Mouse (Mus musculus): Measurements from ENCODE around the gene Irf3. TPM values are rescaled to one million over a fixed set of nuclear protein-coding genes. Genes with fewer than 3 reads are reported as not detected.

The Irf3 gene
- total RNA-seq, 2 experiments from 2014 or later, result 33.8 to 46.5 TPM

DNA sequence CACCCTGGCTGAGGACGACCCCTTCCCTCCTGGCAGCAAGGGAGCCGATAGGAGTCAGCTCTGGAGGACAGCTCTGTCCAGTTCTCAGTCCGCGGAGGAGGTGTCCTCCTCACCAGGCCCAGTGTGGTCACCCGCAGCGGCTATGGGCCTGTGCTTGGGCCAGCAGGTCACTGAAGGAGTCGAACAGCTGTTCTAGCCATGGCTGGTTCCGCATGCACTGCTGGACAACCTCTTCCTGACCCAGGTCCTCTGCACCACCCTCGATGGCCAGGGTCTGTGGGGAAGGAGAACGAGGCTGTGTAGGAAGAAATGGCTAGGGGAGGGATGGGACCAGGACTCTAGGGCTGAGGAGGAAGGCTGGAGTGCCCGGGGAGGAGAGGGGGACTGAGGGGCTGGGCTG, 30.9 kb downstream of the Irf3 start:
- no peak for DNase-seq (ENCODE audit: low spot score in 2 of 2)

DNA sequence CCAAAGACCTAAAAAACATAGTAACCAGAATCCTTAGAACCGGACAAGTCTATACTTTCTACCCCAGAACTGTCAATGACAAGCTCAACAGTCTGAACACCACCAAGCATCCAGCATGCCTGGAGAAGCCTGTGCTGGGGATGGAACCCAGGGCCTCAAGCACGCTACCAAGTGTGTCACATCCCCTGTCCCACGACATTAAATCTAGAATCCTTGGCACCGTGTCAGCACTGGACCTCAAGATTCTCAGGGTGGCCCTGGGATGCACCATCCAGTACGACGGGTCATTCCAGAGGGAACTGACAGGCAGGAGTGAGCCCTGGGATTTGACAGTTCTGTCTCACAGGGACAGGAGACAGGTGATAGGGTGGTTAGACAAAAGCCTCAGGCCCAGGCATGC, 32.5 kb downstream of the Irf3 start:
- DNase-seq (ENCODE audit: low spot score in 2 of 2), result no peak

DNA sequence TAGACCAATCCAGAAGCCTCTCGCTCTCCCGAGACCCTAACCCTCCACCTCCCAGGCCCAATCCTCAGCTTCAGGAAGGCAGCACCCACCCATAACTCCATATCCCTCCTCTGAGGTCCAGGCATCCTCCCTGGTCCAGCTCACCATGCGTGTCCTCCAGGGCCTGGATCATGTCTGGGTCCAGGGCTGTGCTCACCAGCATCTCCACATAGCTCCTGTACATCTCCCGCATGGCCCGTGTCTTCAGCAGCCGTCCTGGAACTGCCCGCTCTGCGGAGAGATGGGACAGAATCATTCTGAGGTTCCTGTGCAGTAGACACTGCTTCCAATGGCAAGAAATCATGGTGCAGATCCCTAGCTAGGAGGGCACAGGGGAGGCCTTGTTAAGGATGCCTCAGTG, 33.4 kb downstream of the Irf3 start:
- no peak for DNase-seq (ENCODE audit: low spot score in 2 of 2)

DNA sequence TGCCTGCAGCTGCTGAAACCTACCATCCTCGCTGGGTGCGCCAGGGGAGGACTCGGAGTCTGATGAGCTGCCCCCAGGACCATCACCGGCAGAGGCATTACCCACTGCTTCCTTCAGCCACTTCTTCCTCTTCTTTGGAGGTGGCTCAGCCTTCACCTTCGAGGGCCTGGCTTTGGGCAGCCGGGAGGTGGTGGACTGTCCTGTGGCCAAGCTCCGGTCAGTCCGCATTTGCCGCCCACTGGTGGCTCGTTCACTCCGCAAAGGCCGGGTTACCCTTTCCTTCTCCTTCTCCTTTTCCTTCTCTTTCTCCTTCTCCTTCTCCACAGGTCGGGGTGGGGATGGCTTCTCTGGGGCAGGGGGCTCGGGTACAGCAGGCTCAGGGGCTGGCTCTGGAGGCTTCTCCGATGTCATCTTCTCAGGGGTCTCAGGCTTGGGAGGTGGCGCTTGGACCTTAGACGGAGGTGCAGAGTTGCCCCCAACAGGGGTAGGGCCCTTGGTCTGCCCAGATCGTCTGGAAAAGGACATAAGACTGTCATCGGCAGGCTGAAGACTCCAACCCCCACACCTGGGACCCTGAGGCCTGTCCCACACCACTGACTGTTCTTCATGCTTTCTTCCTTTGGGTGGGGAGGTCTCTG, 36.4 kb downstream of the Irf3 start:
- no peak for DNase-seq (ENCODE audit: low spot score in 2 of 2)

DNA sequence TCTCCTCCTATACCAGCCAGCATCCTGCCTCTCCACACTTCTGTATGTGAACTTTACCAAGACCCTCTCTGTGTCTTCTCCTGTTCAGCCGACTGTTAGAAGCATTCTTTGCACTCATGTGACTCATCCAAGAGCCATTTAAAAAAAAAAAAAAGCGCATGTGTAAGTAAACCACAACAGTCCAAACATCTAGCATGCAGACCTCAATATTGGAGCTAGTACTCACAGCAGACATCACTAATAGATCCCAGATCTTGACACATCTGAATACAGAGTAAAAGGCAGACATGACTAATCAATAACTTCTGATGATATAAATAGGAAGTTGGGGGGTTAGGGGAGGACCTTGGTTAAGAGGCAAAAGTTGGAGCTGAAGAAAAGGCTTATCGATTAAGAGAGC, 38.2 kb downstream of the Irf3 start:
- DNase-seq (ENCODE audit: low spot score in 2 of 2), result no peak

DNA sequence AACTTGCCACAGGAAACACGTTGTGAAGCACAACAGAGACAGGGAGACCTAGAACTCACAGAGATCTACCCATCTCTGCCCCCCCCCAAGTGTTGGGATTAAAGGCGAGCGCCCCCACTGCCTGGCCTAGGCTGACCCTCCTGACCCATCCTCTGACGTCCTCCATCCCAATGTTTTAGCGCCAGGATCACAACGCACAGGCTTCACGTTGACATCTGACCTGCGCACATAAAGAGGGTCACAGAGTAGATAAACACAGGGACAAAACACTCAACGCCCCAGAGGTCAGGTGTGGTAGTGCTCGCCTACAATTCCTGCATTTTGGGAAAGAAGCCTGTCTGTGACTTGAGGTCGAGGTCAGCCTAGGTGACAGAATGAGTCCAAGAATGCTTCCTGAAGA, 39.3 kb downstream of the Irf3 start:
- DNase-seq (ENCODE audit: low spot score in 2 of 2), result no peak

DNA sequence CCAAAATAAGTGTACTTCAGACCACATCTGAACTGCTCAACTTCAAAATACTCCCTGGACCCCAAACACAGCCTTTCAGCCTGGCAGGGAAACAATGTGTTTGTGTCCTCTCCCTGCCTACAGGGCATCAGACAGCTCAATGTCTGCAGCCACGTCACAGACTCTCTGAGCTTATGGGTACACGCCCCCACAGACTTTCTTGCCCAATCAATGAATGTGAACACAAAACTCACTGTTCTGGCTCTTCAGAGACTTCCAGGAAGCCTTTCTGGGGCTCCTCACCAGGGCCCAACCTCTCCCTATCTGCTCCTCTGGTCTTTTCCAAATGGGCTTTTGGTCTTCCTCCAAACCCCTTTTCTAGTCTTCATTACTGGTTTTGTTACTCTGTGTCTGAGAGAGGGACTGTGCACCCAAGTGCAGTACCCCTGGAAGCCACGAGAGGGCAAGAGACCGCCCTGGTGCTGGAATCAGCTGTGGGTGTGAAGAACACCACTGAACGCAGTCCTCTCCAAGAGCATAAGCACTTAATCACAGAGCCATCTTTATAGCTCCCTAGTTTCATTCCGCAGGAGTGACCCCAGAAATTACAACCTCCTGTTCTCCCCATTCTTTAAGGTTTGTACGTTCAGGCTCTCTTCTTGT, 40.4 kb downstream of the Irf3 start:
- no peak for DNase-seq (ENCODE audit: low spot score in 2 of 2)

DNA sequence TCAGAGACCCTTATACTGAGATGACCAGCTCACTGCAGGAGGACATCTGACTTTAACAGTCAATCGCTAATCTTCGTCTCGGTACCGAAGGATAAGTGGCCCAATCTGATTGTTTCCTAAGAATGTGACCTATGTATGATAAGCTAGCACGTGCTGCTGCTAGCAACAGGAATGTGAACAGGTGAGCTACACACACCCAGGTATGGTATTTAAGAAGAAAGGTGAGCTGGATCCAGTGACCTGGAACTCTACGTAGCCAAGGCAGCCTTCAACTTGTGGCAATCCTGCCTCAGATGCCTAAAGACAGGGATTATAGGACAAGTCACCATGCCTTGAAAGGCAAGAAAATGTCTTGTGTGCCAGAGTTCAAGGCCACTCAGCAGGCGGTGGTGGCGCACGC, 41.0 kb downstream of the Irf3 start:
- DNase-seq (ENCODE audit: low spot score in 2 of 2), result no peak

DNA sequence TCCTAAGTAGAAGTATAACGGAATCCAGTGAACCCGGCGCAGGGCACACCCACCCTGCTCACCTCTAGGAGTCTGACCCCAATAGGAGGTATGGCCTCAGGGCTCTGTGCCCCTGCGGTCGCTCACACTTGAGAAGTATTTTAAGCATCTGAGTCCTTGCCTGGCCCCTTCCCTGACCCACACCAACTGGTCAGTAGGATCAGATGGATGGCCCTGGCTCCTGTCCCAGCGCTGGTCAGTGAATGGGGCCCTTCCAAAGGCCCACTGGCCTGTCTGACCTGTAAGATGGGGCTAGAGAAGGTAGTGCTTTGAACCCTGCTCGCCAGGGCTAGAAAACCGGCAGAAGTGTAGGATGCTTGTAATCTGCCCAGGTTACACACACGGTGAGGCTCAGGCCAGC, 43.4 kb downstream of the Irf3 start:
- no peak for DNase-seq (ENCODE audit: low spot score in 2 of 2)

DNA sequence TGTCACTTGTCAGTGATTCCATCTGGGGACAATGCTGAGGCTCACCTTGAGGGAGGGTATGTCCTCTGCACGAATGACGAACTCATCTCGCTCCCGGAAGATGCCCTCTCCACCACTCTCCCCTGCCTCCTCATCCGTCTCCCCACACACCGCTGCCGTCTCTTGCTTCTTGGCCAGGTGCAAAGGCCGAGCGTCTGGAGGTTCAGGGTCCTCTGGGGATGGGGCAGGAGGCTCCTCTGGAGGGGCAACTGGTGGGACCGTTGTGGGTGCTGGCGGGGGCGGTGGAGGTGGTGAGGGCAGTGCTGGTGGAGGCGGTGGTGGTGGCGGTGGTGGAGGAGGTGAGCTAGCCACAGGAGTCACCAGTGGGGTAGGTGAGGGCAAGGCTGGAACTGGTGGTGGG, 45.9 kb downstream of the Irf3 start:
- DNase-seq (ENCODE audit: low spot score in 2 of 2), result no peak

DNA sequence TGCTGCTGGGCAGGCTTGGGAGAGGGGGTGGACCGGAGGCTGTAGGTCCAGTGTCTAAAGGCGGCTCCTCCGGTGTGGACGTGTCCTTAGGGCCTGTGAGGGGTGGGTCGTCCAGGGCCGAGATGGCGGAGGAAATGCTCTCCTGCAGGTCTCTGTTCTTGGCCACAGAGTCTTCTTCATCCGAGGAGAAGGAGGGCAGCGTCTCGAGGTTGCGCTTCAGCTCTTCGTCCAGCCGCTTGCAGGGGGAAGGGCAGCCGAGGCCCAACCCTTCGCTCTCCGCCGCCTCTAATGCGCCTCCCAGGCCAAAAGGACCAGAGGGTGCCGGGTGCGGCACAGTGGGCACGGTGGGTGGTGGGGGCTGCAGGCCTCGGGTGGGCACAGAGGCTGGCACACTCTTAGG, 48.3 kb downstream of the Irf3 start:
- DNase-seq (ENCODE audit: low spot score in 2 of 2), result no peak

DNA sequence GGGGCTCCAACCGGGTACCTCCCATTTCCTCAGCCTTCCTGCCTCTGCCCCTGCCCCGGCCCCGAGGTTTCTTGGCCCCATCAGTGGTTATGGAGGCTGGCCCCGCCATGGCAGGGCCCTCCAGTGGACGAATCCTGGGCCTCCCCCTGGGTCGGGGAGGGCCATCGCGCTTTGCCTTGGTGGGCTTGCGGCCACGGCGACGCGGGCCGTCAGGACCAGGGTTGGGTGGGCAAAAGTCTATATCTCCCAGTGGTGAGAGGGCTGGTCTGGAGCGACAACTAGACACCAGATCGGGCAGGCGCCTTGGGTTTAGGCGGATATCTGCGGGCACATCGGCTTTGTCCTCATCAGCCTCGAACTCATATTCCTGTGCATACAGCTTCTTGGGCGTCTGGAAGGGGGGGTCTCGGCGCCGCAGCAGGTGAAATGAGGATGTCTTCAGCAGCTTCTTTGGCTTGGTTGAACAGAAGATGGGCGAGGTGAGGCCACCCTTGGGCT, 49.5 kb downstream of the Irf3 start:
- DNase-seq (ENCODE audit: low spot score in 2 of 2), result no peak

DNA sequence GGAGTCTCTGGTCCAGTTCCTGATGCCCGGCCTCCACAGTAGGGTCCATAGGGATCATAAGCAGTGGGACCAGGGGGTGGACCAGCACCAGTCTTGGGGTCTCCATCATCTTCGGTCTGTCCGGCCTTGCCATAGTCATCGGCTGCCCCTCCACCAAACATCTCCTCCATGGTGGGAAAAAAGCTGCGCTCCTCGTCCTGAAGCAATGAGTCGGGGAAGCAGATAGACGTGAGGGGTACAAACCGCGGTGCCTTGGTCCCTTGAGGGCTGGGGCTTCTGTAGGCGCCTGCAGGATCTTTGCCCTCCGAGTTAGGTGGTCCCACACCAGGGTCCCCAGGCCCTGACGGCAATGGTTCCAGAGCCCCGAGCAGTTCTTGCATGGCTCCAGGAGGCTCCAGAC, 50.0 kb downstream of the Irf3 start:
- DNase-seq (ENCODE audit: low spot score in 2 of 2), result no peak

DNA sequence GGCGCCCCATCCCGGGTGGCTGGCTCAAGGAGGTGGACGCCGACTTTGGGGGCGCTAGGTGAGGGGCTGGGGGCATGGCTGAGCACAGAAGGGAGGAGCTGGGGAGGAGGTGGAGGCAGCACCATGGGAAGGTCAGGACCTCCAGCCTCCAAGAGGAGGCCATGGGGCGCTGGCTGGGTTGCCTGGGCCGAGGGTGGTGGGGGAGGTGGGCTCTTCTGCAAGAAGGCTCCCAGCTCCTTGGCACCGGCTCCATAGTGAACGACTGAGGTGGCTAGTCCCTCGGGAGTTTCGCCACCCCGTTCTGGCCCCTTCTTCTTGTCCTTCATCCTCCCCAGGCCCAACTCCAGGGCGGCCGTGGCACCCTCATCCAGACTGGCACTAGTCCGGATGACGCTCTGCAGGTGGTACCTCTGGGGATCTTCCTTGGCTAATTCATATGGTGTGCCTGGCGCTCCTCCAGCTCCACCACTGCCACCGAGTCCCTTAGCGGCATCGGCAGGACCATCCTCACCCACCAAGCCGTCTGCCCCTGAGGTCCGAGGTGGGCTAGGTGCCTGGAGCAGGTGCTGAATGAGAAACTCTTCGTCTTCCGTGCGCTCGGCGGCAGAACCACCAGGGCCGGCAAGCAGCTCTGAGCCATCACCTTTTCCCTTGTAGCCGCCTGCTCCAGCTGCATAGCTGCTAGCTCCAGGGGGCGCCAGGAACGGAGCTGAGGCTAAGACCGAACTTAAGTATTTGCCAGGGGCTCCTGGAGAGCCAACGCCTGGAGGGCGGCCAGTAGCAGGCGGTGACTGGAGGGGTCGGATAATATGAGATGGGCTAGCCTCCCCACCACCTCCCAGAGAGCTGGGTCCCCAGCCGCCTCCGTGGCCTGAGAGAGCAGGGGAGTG, 50.8 kb downstream of the Irf3 start:
- no peak for DNase-seq (ENCODE audit: low spot score in 2 of 2)

DNA sequence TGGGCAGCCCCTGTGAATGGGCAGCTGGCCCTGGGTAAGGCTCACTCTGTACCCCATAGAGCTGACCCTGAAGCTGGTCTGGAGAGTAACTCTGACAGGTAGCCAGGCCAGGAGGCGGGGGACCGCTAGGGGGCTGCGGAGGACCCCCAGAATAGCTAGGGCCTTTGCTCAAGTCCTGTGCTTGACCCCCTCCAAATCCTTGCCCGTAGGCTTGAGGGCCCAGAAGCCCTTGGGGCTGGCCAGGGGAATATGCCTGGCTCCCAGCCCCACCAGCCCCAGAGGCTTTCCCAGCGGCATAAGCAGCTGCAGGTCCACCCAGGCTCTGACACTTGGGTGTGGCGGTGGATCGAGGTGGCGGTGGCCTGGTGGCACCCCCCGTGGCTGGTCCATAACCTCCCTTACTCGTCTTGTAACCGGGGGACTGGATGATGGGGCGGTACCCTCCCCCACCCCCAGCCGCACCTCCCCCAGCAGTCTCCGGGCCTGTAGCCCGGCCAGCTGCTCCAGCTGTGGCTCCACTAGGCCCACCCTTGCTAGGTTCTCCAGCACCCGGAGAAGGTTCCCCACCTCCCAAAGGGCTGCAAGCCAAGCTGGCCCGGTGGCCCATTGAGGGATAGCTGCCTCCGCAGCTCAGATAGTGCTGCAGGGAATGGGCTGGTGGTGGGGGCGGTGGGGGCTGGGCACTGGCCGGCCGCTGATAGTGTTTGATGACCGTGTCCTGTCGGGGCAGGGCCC, 51.6 kb downstream of the Irf3 start:
- DNase-seq (ENCODE audit: low spot score in 2 of 2), result no peak

DNA sequence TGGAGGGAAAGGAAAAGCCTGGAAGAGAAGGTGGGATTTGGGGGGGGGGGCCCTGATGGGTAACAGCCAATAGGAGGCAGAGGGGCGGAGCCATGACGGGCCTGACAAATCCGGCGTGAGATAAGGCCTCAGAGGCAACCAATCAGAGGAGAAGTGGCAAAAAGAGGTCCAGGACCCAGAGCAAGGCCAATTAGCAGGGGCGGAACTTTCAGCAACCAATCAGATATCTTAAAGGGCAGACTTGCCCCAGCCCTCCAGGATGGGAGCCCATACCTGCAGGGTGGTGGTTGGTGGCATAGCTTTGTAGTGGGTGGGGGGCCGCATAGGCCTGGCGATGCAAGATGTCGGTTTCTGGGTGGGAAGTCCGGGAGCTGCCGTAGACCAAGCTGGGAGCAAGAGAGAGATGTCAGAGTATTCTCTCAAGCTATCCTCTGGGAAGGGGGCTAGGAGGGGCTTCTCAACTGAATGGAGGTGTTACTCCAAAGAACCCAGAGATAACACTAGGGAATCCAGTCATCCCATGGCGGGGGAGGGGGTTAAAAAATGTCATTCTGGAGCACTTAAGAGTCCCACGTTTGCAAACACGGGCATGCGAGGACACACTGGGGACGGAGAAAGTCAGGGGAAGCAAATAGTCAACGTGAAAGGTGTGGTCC, 53.6 kb downstream of the Irf3 start:
- DNase-seq (ENCODE audit: low spot score in 2 of 2), result peak; percentile 60 to 87

DNA sequence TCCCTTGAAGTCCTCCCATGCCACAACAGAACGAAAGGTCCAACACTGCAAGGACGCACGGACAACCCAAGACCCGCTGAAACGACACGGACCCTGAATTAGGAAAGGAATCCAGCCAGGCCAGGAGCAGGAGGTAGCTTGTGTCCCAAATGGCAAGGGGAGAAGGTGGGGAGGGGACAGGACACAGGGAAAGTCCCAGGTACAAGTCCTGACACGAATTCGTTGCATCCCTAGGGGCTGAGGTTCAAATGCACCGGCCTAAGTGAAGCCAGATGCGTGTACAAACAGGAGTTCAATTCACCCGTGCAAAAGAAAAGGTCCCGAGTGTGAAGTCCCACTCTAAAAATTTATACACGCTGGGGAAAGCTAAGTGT, 54.1 kb downstream of the Irf3 start:
- DNase-seq (ENCODE audit: low spot score in 2 of 2), result no peak
